Mouse (Mus musculus) ovary, postnatal 10 days (tissue): ENCODE data around the gene Olfr1509.
"Not testable (repeated sequence)": the region's sequence is repeated elsewhere in the genome, so short reads cannot be mapped to it uniquely, and the experiment has no call there.

Source experiments
- DNase-seq: peaks from one replicate; pipeline ENCODE4 v3.0.0; 2022; ENCODE audit warnings: low spot score

Gene Olfr1509

GRCm38 (mm10) chr14:52442690-52443089, at the start of gene Olfr1509:
Gene Olfr1509 (plus strand): TSS chr14:52442990.
- no peak for DNase-seq

- DNase-seq, result no peak
These were observed 45.5 kb upstream of the Olfr1509 start, which contains the start of gene Olfr1511 for GRCm38 (mm10) chr14:52397279-52397678. Gene Olfr1511 (minus strand): TSS chr14:52397379.

- not testable (repeated sequence) for DNase-seq
These were observed 32.5 kb upstream of the Olfr1509 start for GRCm38 (mm10) chr14:52410142-52410919.

GRCm38 (mm10) chr14:52414273-52414672, 28.5 kb upstream of the Olfr1509 start, which contains the start of gene Olfr1510:
Gene Olfr1510 (minus strand): TSS chr14:52414373.
- DNase-seq, result no peak

- DNase-seq, result no peak
These were observed 15.1 kb upstream of the Olfr1509 start for GRCm38 (mm10) chr14:52427686-52428085.

GRCm38 (mm10) chr14:52451138-52451537, 8.3 kb downstream of the Olfr1509 start:
- DNase-seq, result no peak

DNA sequence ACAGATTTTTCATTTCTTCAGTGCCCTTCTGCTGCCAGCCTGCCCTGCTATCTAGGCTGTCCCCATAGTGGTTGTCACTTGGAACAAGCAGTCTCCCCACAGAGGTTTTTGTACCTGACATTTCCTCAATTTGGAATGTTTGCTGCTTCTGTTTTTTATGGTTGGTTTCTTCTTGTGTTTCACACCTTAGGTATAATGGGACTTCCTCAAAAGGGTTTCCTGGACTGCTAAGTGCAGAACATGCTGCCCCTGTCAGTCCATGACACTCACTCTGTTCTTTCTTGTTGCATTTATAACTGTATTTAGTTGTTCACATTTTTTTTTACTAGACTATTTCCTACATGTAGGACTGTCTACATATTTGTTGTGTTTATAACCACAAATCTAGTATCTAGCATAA, 19.1 kb downstream of the Olfr1509 start:
- DNase-seq, result no peak

DNA sequence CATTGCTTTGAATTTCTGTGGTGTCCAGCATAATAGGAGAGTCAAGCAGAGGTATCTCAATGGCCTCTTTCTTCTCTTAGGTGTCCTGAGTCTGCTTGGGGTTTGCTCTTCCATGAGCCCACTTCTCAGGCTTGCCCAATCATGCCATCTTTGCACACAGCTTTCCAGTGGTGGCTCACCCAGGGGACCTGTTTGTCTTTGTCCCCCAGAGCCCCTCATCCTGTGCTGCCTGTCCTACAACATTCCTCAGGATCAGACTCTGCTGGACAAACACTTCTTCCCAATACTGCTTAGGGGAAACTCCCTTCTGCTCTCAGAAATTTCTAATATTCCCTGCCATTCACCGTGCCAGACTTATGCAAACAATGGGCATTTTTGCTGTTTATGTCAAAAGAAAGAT, 22.9 kb downstream of the Olfr1509 start:
- no peak for DNase-seq

DNA sequence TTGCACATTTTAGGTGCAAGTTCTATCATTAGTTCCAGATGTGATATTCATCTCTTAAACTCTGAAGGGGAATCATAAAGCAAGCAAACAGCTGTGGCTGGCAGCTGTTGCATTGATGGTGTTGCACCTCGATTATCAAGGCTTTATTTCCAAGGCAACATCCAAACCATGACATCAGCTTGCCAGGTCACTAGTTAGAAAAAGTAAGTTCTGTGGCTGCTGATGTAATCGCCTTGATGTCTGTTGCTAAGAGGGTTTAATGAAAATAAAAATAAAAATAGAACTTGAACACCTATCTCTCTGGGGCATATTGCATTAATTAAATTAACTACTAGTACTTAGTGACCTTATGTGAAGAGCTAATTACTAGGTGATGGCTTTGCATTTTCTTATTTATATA, 24.6 kb downstream of the Olfr1509 start, which contains the start of gene Olfr1508:
Gene Olfr1508 (minus strand): TSS at position 101 of the 400 bp plus-strand sequence.
- no peak for DNase-seq

GRCm38 (mm10) chr14:52495516-52495915, 52.7 kb downstream of the Olfr1509 start, which contains the start of gene Olfr1507:
Gene Olfr1507 (minus strand): TSS chr14:52495749.
- no peak for DNase-seq
